Mouse (Mus musculus) embryonic fibroblast, embryonic 13.5 days (primary cell): ENCODE measurements at regions not wholly inside any gene's neighbourhood (a gene's known extent, or its start where the extent isn't known, plus 50 kb on each side); places are given as distances from the start of the nearest gene placed in this dataset.
"Not testable (repeated sequence)": the region's sequence is repeated elsewhere in the genome, so short reads cannot be mapped to it uniquely, and the experiment has no call there.

ENCODE experiments used
- CTCF ChIP-seq: IDR thresholded peaks from 2 replicates; pipeline ENCODE4 v1.5.1; 2011; ENCODE audit warnings: mild to moderate bottlenecking, control low read depth, low read length, moderate library complexity, borderline replicate concordance; ENCODE audit not compliant: insufficient read depth
- POLR2A ChIP-seq: IDR thresholded peaks from 2 replicates; pipeline ENCODE4 v1.6.1; 2011; ENCODE audit warnings: low read depth, mild to moderate bottlenecking, control low read depth, low read length, moderate library complexity

- TF ChIP-seq CTCF, POLR2A: not testable (repeated sequence)
Measured at GRCm38 (mm10) chrX:103129347-103129746, 57.1 kb downstream of the Nap1l2 start.
